Mouse (Mus musculus) hindbrain, embryonic 10.5 days (tissue): Measurements from ENCODE around the gene Lrrc20. TPM values are rescaled to one million over a fixed set of nuclear protein-coding genes. Genes with fewer than 3 reads are reported as not detected.

Experiments
- polyA plus RNA-seq: library from polyadenylated mRNA; unstranded; fragments of >200 nt; fragmentation: Nextera tagmentation; extraction: Ambion mirVana; gene quantifications from 2 replicates; pipeline ENCODE4 v1.2.1, GENCODE M21; 2016

Gene Lrrc20
- polyA plus RNA-seq, 1 experiment from 2014 or later: 13.5 TPM

Other genes starting within 250 kb of the Lrrc20 start
- gene Adamts14, start 202.4 kb upstream of the Lrrc20 start, polyA plus RNA-seq: 0.26 and 0.43 TPM in 2 replicates
- not detected in 2 replicates for gene Prf1, start 178.0 kb upstream of the Lrrc20 start, polyA plus RNA-seq
- 35.7 and 40.3 TPM in 2 replicates for gene Pald1, start 92.3 kb upstream of the Lrrc20 start, polyA plus RNA-seq
- 0.12 and 0.24 TPM in 2 replicates for gene Nodal, start 57.8 kb upstream of the Lrrc20 start, polyA plus RNA-seq
- gene Eif4ebp2, start 23.1 kb upstream of the Lrrc20 start, polyA plus RNA-seq: 76.8 and 86.0 TPM in 2 replicates
- 0.09 and 0.19 TPM in 2 replicates for gene Npffr1, start 119.7 kb downstream of the Lrrc20 start, polyA plus RNA-seq
- 293 and 337 TPM in 2 replicates for gene Ppa1, start 172.8 kb downstream of the Lrrc20 start, polyA plus RNA-seq
- gene Sar1a, start 204.5 kb downstream of the Lrrc20 start, polyA plus RNA-seq: 217 and 229 TPM in 2 replicates
- 28.3 and 35.7 TPM in 2 replicates for gene Tysnd1, start 219.7 kb downstream of the Lrrc20 start, polyA plus RNA-seq
- 5.1 and 8.2 TPM in 2 replicates for gene Aifm2, start 239.5 kb downstream of the Lrrc20 start, polyA plus RNA-seq